Mouse (Mus musculus) C2C12 (cell line): ENCODE results near the gene Dnase1l3. TPM values are rescaled to one million over a fixed set of nuclear protein-coding genes. Genes with fewer than 3 reads are reported as not detected.

Experiments used
- H3K27me3 ChIP-seq: one replicate; pipeline ENCODE4 v1.6.1; 2011; ENCODE audit not compliant: control insufficient read depth, insufficient read depth, insufficient read length
- H3K36me3 ChIP-seq: one replicate; pipeline ENCODE4 v1.6.1; 2011; ENCODE audit not compliant: control insufficient read depth, insufficient read depth
- H3K4me3 ChIP-seq: one replicate; pipeline ENCODE4 v1.5.1; 2011; ENCODE audit warnings: mild to moderate bottlenecking, control low read depth; ENCODE audit not compliant: poor library complexity, insufficient read depth, severe bottlenecking
- H3K79me2 ChIP-seq: one replicate; pipeline ENCODE4 v1.6.1; 2011; ENCODE audit not compliant: control insufficient read depth, insufficient read depth
- H3K79me3 ChIP-seq: one replicate; pipeline ENCODE4 v1.6.1; 2011; ENCODE audit warnings: low read depth, control low read depth
- H3ac ChIP-seq: one replicate; pipeline ENCODE3; 2011; ENCODE audit warnings: low read depth; ENCODE audit not compliant: control insufficient read depth, insufficient read length
- CEBPB ChIP-seq: IDR thresholded peaks from one replicate; pipeline ENCODE4 v1.6.1; 2011; ENCODE audit warnings: low read depth, mild to moderate bottlenecking, control low read depth, moderate library complexity
- CTCF ChIP-seq: IDR thresholded peaks from one replicate; pipeline ENCODE4 v1.5.1; 2011; ENCODE audit not compliant: control insufficient read depth, insufficient read depth, insufficient read length
- FOSL1 ChIP-seq: IDR thresholded peaks from one replicate; pipeline ENCODE4 v1.8.0; 2011; ENCODE audit warnings: mild to moderate bottlenecking, low read length; ENCODE audit not compliant: poor library complexity, insufficient read depth, severe bottlenecking
- MAX ChIP-seq: IDR thresholded peaks from one replicate; pipeline ENCODE4 v1.6.1; 2011; ENCODE audit warnings: mild to moderate bottlenecking, control low read depth
- MYOD1 ChIP-seq: IDR thresholded peaks from one replicate; pipeline ENCODE4 v1.6.1; 2011; ENCODE audit warnings: low read depth; ENCODE audit not compliant: control insufficient read depth, insufficient read length
- MYOG ChIP-seq: IDR thresholded peaks from one replicate; pipeline ENCODE4 v1.6.1; 2011; ENCODE audit not compliant: control insufficient read depth, insufficient read length; ENCODE audit errors: extremely low read depth
- USF1 ChIP-seq: IDR thresholded peaks from one replicate; pipeline ENCODE4 v1.6.1; 2011; ENCODE audit warnings: low read depth, mild to moderate bottlenecking, control low read depth, moderate library complexity
- polyA plus RNA-seq: library from polyadenylated mRNA; unstranded; fragments of >200 nt; fragmentation: generic; extraction: Trizol; gene quantifications from one replicate; pipeline ENCODE4 v1.2.1, GENCODE M21; 2012; ENCODE audit warnings: missing spikeins

The Dnase1l3 gene
- polyA plus RNA-seq, 1 experiment, result not detected

DNA sequence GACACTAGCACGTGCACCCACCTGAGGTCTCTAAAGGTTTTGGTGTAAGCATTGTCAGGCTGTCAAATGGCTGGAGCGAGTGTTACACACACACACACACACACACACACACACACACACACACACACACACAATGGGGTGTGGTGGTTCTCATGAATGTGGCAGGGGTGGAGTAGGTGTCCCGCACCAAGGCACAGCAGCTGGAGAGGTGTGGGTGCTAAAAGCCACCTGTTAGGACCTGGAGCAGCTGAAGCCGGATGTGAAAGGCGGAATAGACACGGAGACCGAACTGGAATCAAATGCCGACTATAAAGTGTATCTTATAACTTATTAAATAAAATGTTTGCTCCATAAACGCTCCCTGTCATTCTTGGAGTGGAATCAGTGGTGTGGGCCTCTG lies 43.1 kb downstream of the Dnase1l3 start:
- Histone ChIP-seq H3K36me3 (peaks cover 58% of the 10 kb centered on the region), H3K4me3 (no peak overlapping the region)

GRCm38 (mm10) chr14:7945261-7945660 lies 49.1 kb downstream of the Dnase1l3 start:
- no peak overlapping the region for H3ac ChIP-seq
- no peak for TF ChIP-seq CEBPB
- peaks cover 100% of the 10 kb centered on the region for H3K36me3 ChIP-seq
- H3K27me3 ChIP-seq, result no peaks in the 10 kb centered on the region
- H3K4me3 ChIP-seq, result no peak overlapping the region
- H3K79me2 ChIP-seq, result no peaks in the 10 kb centered on the region
- no peaks in the 10 kb centered on the region for H3K79me3 ChIP-seq

More for the DNA sequence above, 43.1 kb downstream of the Dnase1l3 start:
- Histone ChIP-seq H3K79me3 (no peaks in the 10 kb centered on the region), H3K79me2 (no peaks in the 10 kb centered on the region), H3K27me3 (no peaks in the 10 kb centered on the region), H3ac (no peak overlapping the region)
- no peak for TF ChIP-seq FOSL1
- TF ChIP-seq MYOG, result no peak
- no peak for TF ChIP-seq CEBPB
- no peak for TF ChIP-seq USF1
- TF ChIP-seq MAX, result no peak
- TF ChIP-seq MYOD1, result no peak
- TF ChIP-seq CTCF, result no peak

- Histone ChIP-seq H3K4me3 (no peak overlapping the region), H3K79me3 (no peaks in the 10 kb centered on the region), H3ac (no peak overlapping the region), H3K36me3 (peaks cover 98% of the 10 kb centered on the region), H3K79me2 (no peaks in the 10 kb centered on the region), H3K27me3 (no peaks in the 10 kb centered on the region)
- TF ChIP-seq CTCF (peak; percentile 12), MAX (no peak), USF1 (no peak), MYOG (no peak), MYOD1 (no peak)
These were observed 49.9 kb downstream of the Dnase1l3 start for GRCm38 (mm10) chr14:7944349-7945039.

- no peaks in the 10 kb centered on the region for H3K79me3 ChIP-seq
- no peak overlapping the region for H3ac ChIP-seq
- H3K27me3 ChIP-seq, result no peaks in the 10 kb centered on the region
- H3K36me3 ChIP-seq, result peaks cover 98% of the 10 kb centered on the region
- TF ChIP-seq CEBPB (no peak), FOSL1 (no peak), CTCF (no peak), USF1 (no peak), MAX (no peak), MYOD1 (no peak), MYOG (no peak)
- H3K4me3 ChIP-seq, result no peak overlapping the region
- H3K79me2 ChIP-seq, result no peaks in the 10 kb centered on the region
These were observed 50.6 kb downstream of the Dnase1l3 start for GRCm38 (mm10) chr14:7943801-7944135.

- TF ChIP-seq CTCF (no peak), MAX (no peak), CEBPB (no peak), MYOD1 (no peak), FOSL1 (no peak), MYOG (no peak), USF1 (no peak)
- Histone ChIP-seq H3K36me3 (peaks cover 98% of the 10 kb centered on the region), H3K4me3 (no peak overlapping the region), H3ac (no peak overlapping the region), H3K79me2 (no peaks in the 10 kb centered on the region), H3K79me3 (no peaks in the 10 kb centered on the region), H3K27me3 (no peaks in the 10 kb centered on the region)
These were observed 51.1 kb downstream of the Dnase1l3 start for GRCm38 (mm10) chr14:7943101-7943800.

DNA sequence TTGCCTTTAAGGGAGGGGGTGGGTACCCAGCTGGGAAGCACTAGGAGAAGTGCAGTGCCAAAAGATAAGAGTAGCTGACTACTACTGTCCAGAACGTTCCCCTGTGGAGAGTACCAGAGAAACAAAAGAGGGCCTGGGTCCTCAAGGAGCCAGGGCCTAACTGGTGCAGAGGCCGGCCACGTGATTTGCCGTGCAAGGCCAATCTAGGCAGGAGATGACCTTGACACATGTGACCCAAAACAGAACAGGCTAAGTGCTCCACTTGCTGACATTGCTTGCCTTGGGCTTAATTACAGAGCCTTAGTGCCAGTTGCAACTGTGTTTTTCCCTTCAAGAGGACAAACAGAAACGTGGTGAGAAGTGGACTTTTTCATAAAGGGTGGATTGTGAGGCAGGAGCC lies 53.0 kb downstream of the Dnase1l3 start:
- Histone ChIP-seq H3K79me3 (no peaks in the 10 kb centered on the region), H3K36me3 (peaks cover 98% of the 10 kb centered on the region), H3K4me3 (no peak overlapping the region), H3K79me2 (no peaks in the 10 kb centered on the region), H3K27me3 (no peaks in the 10 kb centered on the region), H3ac (no peak overlapping the region)
- no peak for TF ChIP-seq MYOD1
- TF ChIP-seq MYOG, result no peak
- no peak for TF ChIP-seq MAX
- no peak for TF ChIP-seq USF1
- TF ChIP-seq CEBPB, result no peak
- TF ChIP-seq FOSL1, result no peak
- no peak for TF ChIP-seq CTCF
